Mouse (Mus musculus): ENCODE results near the gene Cdkl3.

Cdkl3 gene

GRCm38 (mm10) chr11:52011541-52011940, 7.5 kb downstream of the Cdkl3 start:
- no peak for DNase-seq (ENCODE audit: low read depth, low spot score)

GRCm38 (mm10) chr11:52018217-52018616, 14.2 kb downstream of the Cdkl3 start:
- no peak for DNase-seq (ENCODE audit: low read depth, low spot score)

GRCm38 (mm10) chr11:52032356-52032755, 28.3 kb downstream of the Cdkl3 start:
- DNase-seq (ENCODE audit: low read depth, low spot score), result no peak

- DNase-seq (ENCODE audit: low read depth, low spot score), result peak; percentile 53
Measured at GRCm38 (mm10) chr11:52033953-52034352, 29.9 kb downstream of the Cdkl3 start.

GRCm38 (mm10) chr11:52035905-52036304, 31.9 kb downstream of the Cdkl3 start:
- DNase-seq (ENCODE audit: low read depth, low spot score), result peak; percentile 23

- no peak for DNase-seq (ENCODE audit: low read depth, low spot score)
Measured at GRCm38 (mm10) chr11:52037659-52038058, 33.6 kb downstream of the Cdkl3 start.

GRCm38 (mm10) chr11:52043224-52043623, 39.2 kb downstream of the Cdkl3 start:
- DNase-seq (ENCODE audit: low read depth, low spot score), result peak; percentile 34

- DNase-seq (ENCODE audit: low read depth, low spot score), result no peak
Measured at GRCm38 (mm10) chr11:52044156-52044555, 40.1 kb downstream of the Cdkl3 start.

GRCm38 (mm10) chr11:52046446-52047165, 42.6 kb downstream of the Cdkl3 start:
- DNase-seq (ENCODE audit: low read depth, low spot score), result peak; percentile 66

GRCm38 (mm10) chr11:52053371-52053770, 49.4 kb downstream of the Cdkl3 start:
- DNase-seq (ENCODE audit: low read depth, low spot score), result no peak

- no peak for DNase-seq (ENCODE audit: low read depth, low spot score)
Measured at GRCm38 (mm10) chr11:52054728-52055127, 50.7 kb downstream of the Cdkl3 start.

- DNase-seq (ENCODE audit: low read depth, low spot score), result no peak
Measured at GRCm38 (mm10) chr11:52056198-52056597, 52.2 kb downstream of the Cdkl3 start.

- DNase-seq (ENCODE audit: low read depth, low spot score), result no peak
Measured at GRCm38 (mm10) chr11:52059001-52059400, 55.0 kb downstream of the Cdkl3 start.

- no peak for DNase-seq (ENCODE audit: low read depth, low spot score)
Measured at GRCm38 (mm10) chr11:52060315-52060714, 56.3 kb downstream of the Cdkl3 start.

GRCm38 (mm10) chr11:52062406-52062805, 58.4 kb downstream of the Cdkl3 start:
- DNase-seq (ENCODE audit: low read depth, low spot score), result no peak

- peak; percentile 27 for DNase-seq (ENCODE audit: low read depth, low spot score)
Measured at GRCm38 (mm10) chr11:52064398-52064797, 60.4 kb downstream of the Cdkl3 start.

- no peak for DNase-seq (ENCODE audit: low read depth, low spot score)
Measured at GRCm38 (mm10) chr11:52065841-52066240, 61.8 kb downstream of the Cdkl3 start.

GRCm38 (mm10) chr11:52071768-52072167, 67.7 kb downstream of the Cdkl3 start:
- peak; percentile 24 for DNase-seq (ENCODE audit: low read depth, low spot score)

GRCm38 (mm10) chr11:52073528-52074170, 69.6 kb downstream of the Cdkl3 start:
- no peak for DNase-seq (ENCODE audit: low read depth, low spot score)

GRCm38 (mm10) chr11:52074626-52075470, 70.8 kb downstream of the Cdkl3 start:
- no peak for DNase-seq (ENCODE audit: low read depth, low spot score)

- DNase-seq (ENCODE audit: low read depth, low spot score), result no peak
Measured at GRCm38 (mm10) chr11:52075794-52076633, 72.0 kb downstream of the Cdkl3 start.

Data from 3T3-L1 (cell line).